Mouse (Mus musculus) embryonic fibroblast, embryonic 13.5 days (primary cell): Measurements from ENCODE around the gene Eed. TPM values are rescaled to one million over a fixed set of nuclear protein-coding genes. Genes with fewer than 3 reads are reported as not detected.
"Not testable (repeated sequence)": the region's sequence is repeated elsewhere in the genome, so short reads cannot be mapped to it uniquely, and the experiment has no call there.

ENCODE experiments used
- H3K27ac ChIP-seq: 2 replicates; pipeline ENCODE4 v1.5.1; 2012; ENCODE audit warnings: low read length, control low read depth, inconsistent platforms; ENCODE audit not compliant: insufficient read depth
- H3K4me1 ChIP-seq: 2 replicates; pipeline ENCODE4 v1.6.1; 2011; ENCODE audit warnings: low read length; ENCODE audit not compliant: control insufficient read depth, insufficient read depth
- H3K4me3 ChIP-seq: 2 replicates; pipeline ENCODE4 v1.5.1; 2011; ENCODE audit warnings: mild to moderate bottlenecking, control low read depth, low read length; ENCODE audit not compliant: insufficient read depth
- CTCF ChIP-seq: IDR thresholded peaks from 2 replicates; pipeline ENCODE4 v1.5.1; 2011; ENCODE audit warnings: mild to moderate bottlenecking, control low read depth, low read length, moderate library complexity, borderline replicate concordance; ENCODE audit not compliant: insufficient read depth
- POLR2A ChIP-seq: IDR thresholded peaks from 2 replicates; pipeline ENCODE4 v1.6.1; 2011; ENCODE audit warnings: low read depth, mild to moderate bottlenecking, control low read depth, low read length, moderate library complexity
- polyA plus RNA-seq: library from polyadenylated mRNA; stranded (reverse); fragments of >200 nt; gene quantifications from 2 replicates; pipeline ENCODE4 v1.2.4, GENCODE M21; 2011; ENCODE audit warnings: low read depth; ENCODE audit not compliant: missing spikeins, insufficient read length

Eed gene
- polyA plus RNA-seq, 1 experiment = 119 TPM

DNA sequence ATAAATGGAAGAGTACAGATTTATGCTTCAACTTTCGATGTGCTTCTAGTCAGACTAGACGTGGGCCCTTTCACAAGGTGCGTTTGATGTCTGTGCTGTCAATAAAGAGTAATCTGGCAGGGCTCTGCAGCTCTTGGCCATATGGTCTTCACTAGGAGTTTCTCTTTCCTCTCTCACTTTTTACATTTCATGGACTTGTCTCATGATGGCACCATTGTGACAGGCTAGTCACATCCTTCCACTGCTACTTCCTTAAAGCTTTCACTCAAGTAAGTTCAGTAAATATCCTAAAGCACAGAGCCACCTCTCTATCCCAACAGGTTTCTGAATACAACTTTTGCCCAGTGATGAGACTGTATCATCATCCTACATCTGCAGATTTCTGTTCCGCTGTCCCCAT is 35.7 kb upstream of the Eed start:
- TF ChIP-seq CTCF = no peak
- Histone ChIP-seq H3K4me1 (no peaks in the 10 kb centered on the region; the same call in 1 of the 2 replicates), H3K4me3 (no peak overlapping the region), H3K27ac (peak overlapping the region; percentile 58; the same call in 1 of the 2 replicates)

DNA sequence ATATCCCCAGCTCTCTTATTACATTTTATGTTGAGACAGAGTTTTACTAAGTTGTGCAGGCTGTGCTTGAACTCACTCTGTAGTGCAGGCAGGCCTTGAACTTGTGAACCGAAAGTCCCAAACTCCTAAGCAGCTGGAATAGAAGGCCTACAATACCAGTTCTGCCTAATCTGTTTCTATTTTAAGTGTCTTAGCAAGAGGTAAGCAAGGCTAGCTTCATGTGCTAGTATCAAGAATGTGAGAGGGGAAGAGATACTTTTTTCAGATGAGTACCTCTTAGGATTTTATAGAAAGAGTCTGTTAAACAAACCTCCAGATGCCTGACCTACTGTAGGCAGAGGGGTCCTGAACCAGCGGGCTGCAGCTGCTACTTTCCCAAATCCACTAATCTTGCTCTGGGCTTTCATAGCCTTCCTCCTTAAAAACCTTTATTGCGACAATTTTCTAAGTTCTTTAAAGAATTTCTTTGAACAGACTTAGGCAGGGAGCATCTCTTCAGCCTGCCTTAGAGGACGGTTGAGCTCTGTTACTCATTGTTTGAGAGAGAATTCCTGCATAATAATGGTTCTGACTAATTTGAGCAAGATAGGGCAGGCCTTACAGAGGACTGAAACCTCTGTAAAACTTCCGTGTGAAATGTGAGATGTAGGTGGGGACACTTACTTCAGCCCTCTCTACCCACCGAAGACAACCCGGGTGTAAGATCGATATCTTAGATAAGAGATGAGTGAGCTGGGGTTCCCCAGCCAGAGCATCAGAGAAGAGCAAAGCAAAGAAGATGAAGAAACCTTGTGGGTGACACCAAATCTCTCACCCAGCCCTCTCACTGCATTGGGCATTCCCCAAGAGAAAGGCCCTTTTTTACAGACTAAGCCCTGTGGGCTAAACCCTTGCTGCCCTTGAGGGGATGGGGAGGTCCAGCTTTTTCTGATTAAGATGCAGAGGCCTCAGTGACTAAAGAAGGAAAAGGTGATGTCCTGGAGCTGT is 26.2 kb upstream of the Eed start:
- Histone ChIP-seq H3K4me1 (no peaks in the 10 kb centered on the region), H3K27ac (peak overlapping the region; percentile 65), H3K4me3 (no peak overlapping the region)
- no peak for TF ChIP-seq POLR2A
- TF ChIP-seq CTCF = no peak

DNA sequence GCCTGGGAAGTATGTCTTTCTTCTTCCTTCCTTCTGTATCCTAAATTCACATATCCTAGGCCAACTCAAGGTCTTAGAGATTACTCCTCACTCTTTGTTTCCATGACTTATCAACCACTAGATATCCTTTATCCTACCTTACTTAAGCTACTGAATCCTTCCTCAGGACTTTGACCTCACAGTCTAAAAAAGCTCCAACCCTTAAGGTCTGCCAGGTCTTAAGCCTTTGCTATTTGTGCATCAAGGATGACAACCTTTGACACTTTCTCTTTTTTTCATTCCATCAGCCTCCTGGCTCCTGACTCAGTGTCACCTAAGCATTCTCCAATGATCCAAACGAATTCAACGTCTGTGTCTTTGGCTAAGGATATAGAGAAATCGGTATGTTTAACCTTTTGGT is 24.0 kb upstream of the Eed start:
- Histone ChIP-seq H3K27ac (no peak overlapping the region), H3K4me3 (no peak overlapping the region), H3K4me1 (no peaks in the 10 kb centered on the region)
- TF ChIP-seq CTCF = no peak
- TF ChIP-seq POLR2A = no peak

DNA sequence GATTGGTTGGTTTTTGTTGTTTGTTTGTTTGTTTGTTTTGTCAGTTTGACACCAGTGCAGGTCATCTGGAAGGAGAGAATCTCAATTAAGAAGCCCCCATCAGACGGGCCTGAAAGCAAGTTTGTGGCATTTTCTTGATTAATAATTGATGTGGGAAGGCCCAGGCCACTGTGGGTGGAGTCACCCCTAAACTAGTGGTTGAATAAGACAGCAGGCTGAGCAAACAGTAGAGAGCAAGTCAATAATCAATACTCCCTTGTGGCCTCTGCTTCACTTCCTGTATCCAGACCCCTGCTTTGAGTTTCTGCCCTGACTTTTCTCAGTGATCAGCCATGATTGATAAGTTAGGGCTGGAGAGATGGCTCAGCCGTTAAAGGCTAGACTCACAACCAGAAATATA is 21.6 kb upstream of the Eed start:
- H3K4me3 ChIP-seq = no peak overlapping the region
- H3K27ac ChIP-seq = no peak overlapping the region
- no peaks in the 10 kb centered on the region for H3K4me1 ChIP-seq
- TF ChIP-seq POLR2A (no peak), CTCF (no peak)

DNA sequence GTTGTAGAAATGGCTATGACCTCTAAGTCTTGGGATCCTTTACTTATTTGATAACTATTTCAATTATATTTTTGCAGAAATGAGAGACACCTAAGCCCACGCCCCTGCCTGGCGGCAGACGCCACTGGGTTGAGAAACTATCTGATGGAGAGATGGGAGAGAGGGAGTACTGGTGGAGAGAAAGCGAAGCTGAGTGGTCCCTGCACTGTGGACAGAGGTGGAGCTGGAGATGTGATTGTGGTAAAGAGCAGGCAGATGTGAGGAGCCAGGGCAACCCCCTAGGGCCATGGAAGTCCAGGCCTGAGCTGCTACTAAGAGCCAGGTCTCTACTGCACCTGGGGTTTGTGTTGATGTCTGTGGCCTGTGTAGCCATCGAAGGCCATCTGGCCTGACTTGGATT is 18.7 kb upstream of the Eed start:
- Histone ChIP-seq H3K27ac (no peak overlapping the region), H3K4me3 (no peak overlapping the region), H3K4me1 (no peaks in the 10 kb centered on the region)
- TF ChIP-seq CTCF = no peak
- no peak for TF ChIP-seq POLR2A

DNA sequence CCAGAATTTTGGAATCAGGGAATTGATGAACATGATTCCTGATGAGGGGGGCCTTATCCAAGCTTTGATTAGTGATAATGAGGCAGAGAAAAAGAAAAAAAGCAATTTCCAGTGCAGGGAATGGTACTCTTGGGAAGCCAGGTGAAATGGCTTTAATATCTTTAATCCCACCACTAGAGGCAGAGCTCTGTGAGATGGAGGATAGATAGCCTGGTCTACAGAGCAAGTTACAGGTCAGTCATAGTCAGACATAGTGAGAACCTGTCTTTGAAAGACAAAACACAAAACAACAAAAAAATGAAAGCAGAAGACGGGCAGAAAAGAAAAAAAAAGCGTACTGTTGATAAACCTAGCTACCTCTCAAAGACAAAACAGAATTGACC is 17.8 kb upstream of the Eed start:
- Histone ChIP-seq H3K4me1 (no peaks in the 10 kb centered on the region), H3K27ac (no peak overlapping the region), H3K4me3 (no peak overlapping the region)
- TF ChIP-seq CTCF = no peak
- TF ChIP-seq POLR2A = no peak

DNA sequence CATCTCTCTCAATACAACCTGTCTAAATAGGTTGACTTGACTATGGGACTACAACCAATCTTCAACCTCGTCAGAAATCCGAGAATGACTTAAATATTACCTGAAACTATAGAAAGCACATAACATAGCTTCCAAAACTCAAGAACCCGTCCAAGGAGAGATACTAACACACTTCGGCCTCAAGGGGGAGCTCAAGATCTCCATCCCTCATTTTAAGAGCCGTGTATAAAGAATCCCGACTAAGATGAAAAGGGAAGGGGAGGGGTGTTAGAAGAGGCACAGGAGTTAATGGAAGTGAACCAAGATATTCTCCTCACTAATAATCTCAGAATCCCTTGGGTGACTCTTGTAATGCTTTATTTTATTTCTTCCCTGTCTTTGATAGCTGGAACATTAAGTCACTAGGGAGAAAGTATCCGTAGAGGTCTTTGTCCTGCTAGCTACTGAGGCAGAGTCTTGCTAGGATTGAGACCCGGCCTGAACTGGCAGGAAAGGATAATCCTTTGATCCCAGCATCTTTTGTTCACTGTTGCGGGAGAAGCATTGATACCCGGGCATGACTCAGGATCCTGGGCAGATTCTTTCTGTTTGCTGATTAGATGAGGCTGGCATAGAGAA is 17.3 kb upstream of the Eed start:
- no peak for TF ChIP-seq CTCF
- TF ChIP-seq POLR2A = no peak
- H3K4me3 ChIP-seq = no peak overlapping the region
- no peak overlapping the region for H3K27ac ChIP-seq
- H3K4me1 ChIP-seq = no peaks in the 10 kb centered on the region

DNA sequence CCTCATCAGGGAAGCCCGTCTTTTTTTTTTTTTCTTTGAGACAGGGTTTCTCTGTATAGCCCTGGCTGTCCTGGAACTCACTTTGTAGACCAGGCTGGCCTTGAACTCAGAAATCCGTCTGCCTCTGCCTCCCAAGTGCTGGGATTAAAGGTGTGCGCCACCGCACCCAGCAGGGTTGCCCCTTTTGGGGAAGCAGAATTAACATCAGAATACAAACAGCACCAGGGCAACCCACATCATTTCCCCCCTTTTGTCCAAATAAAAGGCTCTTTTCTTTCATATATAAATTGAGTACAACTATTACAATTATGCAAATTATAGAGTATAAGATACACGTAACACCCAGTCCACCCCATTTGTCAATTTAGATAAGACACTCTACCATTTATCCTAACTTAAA is 16.7 kb upstream of the Eed start:
- not testable (repeated sequence) for H3K4me1 ChIP-seq, H3K4me3 ChIP-seq

DNA sequence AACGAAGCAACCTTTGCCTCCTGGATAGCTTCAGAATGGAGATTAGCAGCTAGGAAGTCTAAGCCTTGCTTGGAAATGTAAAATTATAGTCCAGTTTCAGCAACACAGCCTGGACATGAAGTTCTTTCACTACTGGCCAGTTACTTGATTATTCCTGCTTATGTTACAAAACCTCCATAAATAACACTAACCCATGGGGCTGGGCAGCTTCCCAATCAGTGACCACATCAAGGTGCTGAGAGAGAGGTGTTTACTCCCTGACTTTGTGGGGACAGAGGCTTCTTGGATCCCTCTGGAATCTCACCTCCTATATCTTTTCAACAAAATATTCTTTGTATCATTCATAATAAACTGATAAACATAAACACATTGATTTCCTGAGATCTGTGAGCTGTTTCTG is 12.3 kb upstream of the Eed start:
- Histone ChIP-seq H3K4me3 (no peak overlapping the region), H3K4me1 (no peaks in the 10 kb centered on the region), H3K27ac (no peak overlapping the region)
- TF ChIP-seq POLR2A (no peak), CTCF (no peak)

More for the DNA sequence above, 16.7 kb upstream of the Eed start:
- not testable (repeated sequence) for H3K27ac ChIP-seq

DNA sequence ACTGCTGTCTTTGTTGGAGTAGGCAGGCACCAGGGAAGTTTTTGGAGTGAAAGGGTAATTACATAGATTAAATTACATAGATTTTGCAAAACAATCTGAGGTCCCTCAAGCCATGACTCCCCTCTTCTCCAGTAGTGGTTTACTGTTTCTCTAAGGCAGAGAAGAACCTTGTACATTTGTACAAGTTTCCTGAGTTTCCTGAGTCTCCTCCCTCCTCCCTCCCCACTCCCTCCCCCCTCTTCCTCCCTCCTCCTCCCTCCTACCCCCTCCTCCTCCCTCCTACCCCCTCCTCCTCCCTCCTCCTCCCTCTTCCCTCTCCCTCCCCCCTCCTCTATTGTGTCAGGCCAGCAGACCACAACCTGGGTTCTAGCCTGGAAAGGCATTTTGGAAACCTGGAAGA is 3.6 kb upstream of the Eed start:
- peaks cover 2% of the 10 kb centered on the region for H3K4me1 ChIP-seq
- H3K27ac ChIP-seq = no peak overlapping the region
- no peak for TF ChIP-seq POLR2A
- TF ChIP-seq CTCF = no peak
- no peak overlapping the region for H3K4me3 ChIP-seq
